Mouse (Mus musculus) 3134 (cell line): ENCODE results near the gene Kbtbd7.
"Not testable (repeated sequence)": the region's sequence is repeated elsewhere in the genome, so short reads cannot be mapped to it uniquely, and the experiment has no call there.

Source experiments
- DNase-seq: peaks from one replicate; pipeline ENCODE4 v3.0.0-alpha.2; 2011; ENCODE audit warnings: low spot score; ENCODE audit not compliant: insufficient read length; ENCODE audit errors: extremely low read depth

The Kbtbd7 gene

GRCm38 (mm10) chr14:79445055-79445620, 18.8 kb downstream of the Kbtbd7 start:
- DNase-seq: no peak

GRCm38 (mm10) chr14:79451681-79452590, 25.6 kb downstream of the Kbtbd7 start, which contains the start of gene Kbtbd6:
TSS of gene Kbtbd6 (plus strand) at chr14:79451835.
- not testable (repeated sequence) for DNase-seq

- not testable (repeated sequence) for DNase-seq
Observed at GRCm38 (mm10) chr14:79452591-79452934, 26.3 kb downstream of the Kbtbd7 start.

GRCm38 (mm10) chr14:79460401-79460800, 34.1 kb downstream of the Kbtbd7 start:
- no peak for DNase-seq

- no peak for DNase-seq
Observed at GRCm38 (mm10) chr14:79460988-79461387, 34.7 kb downstream of the Kbtbd7 start.

- no peak for DNase-seq
Observed at GRCm38 (mm10) chr14:79465623-79466022, 39.3 kb downstream of the Kbtbd7 start.

- no peak for DNase-seq
Observed at GRCm38 (mm10) chr14:79467621-79468020, 41.3 kb downstream of the Kbtbd7 start.

- no peak for DNase-seq
Observed at GRCm38 (mm10) chr14:79473384-79473783, 47.1 kb downstream of the Kbtbd7 start.
